Mouse (Mus musculus) cortical plate, adult 2 months (tissue): ENCODE data around the gene H2-DMa. TPM values are rescaled to one million over a fixed set of nuclear protein-coding genes. Genes with fewer than 3 reads are reported as not detected.

Source experiments
- H3K27ac ChIP-seq: fragments of 200-500 bp; 2 replicates; pipeline ENCODE4 v1.5.1; 2012; ENCODE audit warnings: low read length, control low read depth, inconsistent platforms; ENCODE audit not compliant: insufficient read depth
- H3K4me1 ChIP-seq: fragments of 200-500 bp; 2 replicates; pipeline ENCODE4 v1.6.1; 2011; ENCODE audit warnings: low read length; ENCODE audit not compliant: control insufficient read depth, insufficient read depth
- H3K4me3 ChIP-seq: fragments of 200-500 bp; 2 replicates; pipeline ENCODE4 v1.5.1; 2011; ENCODE audit warnings: mild to moderate bottlenecking, low read length, control low read depth; ENCODE audit not compliant: insufficient read depth
- CTCF ChIP-seq: fragments of 200-500 bp; IDR thresholded peaks from 2 replicates; pipeline ENCODE4 v1.5.1; 2011; ENCODE audit warnings: mild to moderate bottlenecking, control low read depth, low read length; ENCODE audit not compliant: insufficient read depth; ENCODE audit errors: extremely low read depth
- POLR2A ChIP-seq: fragments of 200-500 bp; IDR thresholded peaks from 2 replicates; pipeline ENCODE4 v1.6.1; 2011; ENCODE audit warnings: mild to moderate bottlenecking, low read length, control low read depth; ENCODE audit not compliant: insufficient read depth; ENCODE audit errors: extremely low read depth
- polyA plus RNA-seq: library from polyadenylated mRNA; depleted of rRNA; stranded (reverse); fragments of >200 nt; gene quantifications from 2 replicates; pipeline ENCODE4 v1.2.3, GENCODE M21; 2012

The H2-DMa gene
- polyA plus RNA-seq, 1 experiment, result 29.4 TPM

GRCm38 (mm10) chr17:34101604-34102032, 17.7 kb upstream of the H2-DMa start:
- Histone ChIP-seq H3K4me3 (no peak overlapping the region), H3K4me1 (no peaks in the 10 kb centered on the region), H3K27ac (no peak overlapping the region)
- TF ChIP-seq POLR2A (no peak), CTCF (peak; percentile 71)

- H3K4me3 ChIP-seq, result no peak overlapping the region
- no peaks in the 10 kb centered on the region for H3K4me1 ChIP-seq
- no peak overlapping the region for H3K27ac ChIP-seq
- TF ChIP-seq CTCF (no peak), POLR2A (no peak)
Measured at GRCm38 (mm10) chr17:34102831-34103230, 16.5 kb upstream of the H2-DMa start.

GRCm38 (mm10) chr17:34104804-34105203, 14.5 kb upstream of the H2-DMa start:
- TF ChIP-seq CTCF (no peak), POLR2A (no peak)
- H3K4me3 ChIP-seq, result no peak overlapping the region
- no peaks in the 10 kb centered on the region for H3K4me1 ChIP-seq
- H3K27ac ChIP-seq, result no peak overlapping the region

GRCm38 (mm10) chr17:34106555-34106954, 12.8 kb upstream of the H2-DMa start:
- no peak overlapping the region for H3K27ac ChIP-seq
- TF ChIP-seq CTCF (no peak), POLR2A (no peak)
- H3K4me3 ChIP-seq, result no peak overlapping the region
- no peaks in the 10 kb centered on the region for H3K4me1 ChIP-seq

- Histone ChIP-seq H3K4me1 (no peaks in the 10 kb centered on the region), H3K27ac (no peak overlapping the region), H3K4me3 (no peak overlapping the region)
- TF ChIP-seq CTCF, result no peak
- TF ChIP-seq POLR2A, result no peak
Measured at GRCm38 (mm10) chr17:34107109-34107867, 12.1 kb upstream of the H2-DMa start.

- H3K27ac ChIP-seq, result no peak overlapping the region
- H3K4me1 ChIP-seq, result no peaks in the 10 kb centered on the region
- TF ChIP-seq POLR2A (no peak), CTCF (no peak)
- no peak overlapping the region for H3K4me3 ChIP-seq
Measured at GRCm38 (mm10) chr17:34108460-34108859, 10.9 kb upstream of the H2-DMa start.

- no peak overlapping the region for H3K4me3 ChIP-seq
Measured at GRCm38 (mm10) chr17:34109038-34109805, 10.1 kb upstream of the H2-DMa start.

GRCm38 (mm10) chr17:34109806-34110195, 9.5 kb upstream of the H2-DMa start:
- TF ChIP-seq CTCF, result no peak
- no peak for TF ChIP-seq POLR2A
- Histone ChIP-seq H3K4me1 (no peaks in the 10 kb centered on the region), H3K4me3 (no peak overlapping the region), H3K27ac (no peak overlapping the region)

More at GRCm38 (mm10) chr17:34109038-34109805, 10.1 kb upstream of the H2-DMa start:
- Histone ChIP-seq H3K27ac (no peak overlapping the region), H3K4me1 (no peaks in the 10 kb centered on the region)
- TF ChIP-seq POLR2A (no peak), CTCF (peak; percentile 34; the same call in 1 of the 2 replicates)

GRCm38 (mm10) chr17:34110309-34110708, 9.0 kb upstream of the H2-DMa start:
- no peak for TF ChIP-seq POLR2A
- no peak for TF ChIP-seq CTCF
- no peak overlapping the region for H3K27ac ChIP-seq
- H3K4me1 ChIP-seq, result no peaks in the 10 kb centered on the region; the same call in 1 of the 2 replicates
- H3K4me3 ChIP-seq, result no peak overlapping the region

GRCm38 (mm10) chr17:34114114-34114513, 5.2 kb upstream of the H2-DMa start:
- TF ChIP-seq CTCF, result no peak
- TF ChIP-seq POLR2A, result no peak
- Histone ChIP-seq H3K27ac (no peak overlapping the region), H3K4me3 (no peak overlapping the region)

More at GRCm38 (mm10) chr17:34114114-34114513, 5.2 kb upstream of the H2-DMa start:
- H3K4me1 ChIP-seq, result no peaks in the 10 kb centered on the region; the same call in 1 of the 2 replicates
